Mouse (Mus musculus) testis, adult 2 months (tissue): Measurements from ENCODE around the gene Nol11. TPM values are rescaled to one million over a fixed set of nuclear protein-coding genes. Genes with fewer than 3 reads are reported as not detected.
"Not testable (repeated sequence)": the region's sequence is repeated elsewhere in the genome, so short reads cannot be mapped to it uniquely, and the experiment has no call there.

Experiments
- H3K27ac ChIP-seq: fragments of 200-500 bp; 2 replicates; pipeline ENCODE4 v1.5.1; 2012; ENCODE audit warnings: low read depth, low read length; ENCODE audit not compliant: control insufficient read depth, insufficient read depth
- H3K27me3 ChIP-seq: fragments of 200-500 bp; 2 replicates; pipeline ENCODE4 v1.6.1; 2012; ENCODE audit warnings: mild to moderate bottlenecking, low read length, moderate library complexity; ENCODE audit not compliant: control insufficient read depth, insufficient read depth
- H3K36me3 ChIP-seq: fragments of 200-500 bp; 2 replicates; pipeline ENCODE4 v1.6.1; 2012; ENCODE audit warnings: mild to moderate bottlenecking, low read length; ENCODE audit not compliant: control insufficient read depth, insufficient read depth
- H3K4me1 ChIP-seq: fragments of 200-500 bp; 2 replicates; pipeline ENCODE4 v1.6.1; 2012; ENCODE audit warnings: low read length; ENCODE audit not compliant: control insufficient read depth, insufficient read depth
- H3K4me3 ChIP-seq: fragments of 200-500 bp; 2 replicates; pipeline ENCODE4 v1.5.1; 2012; ENCODE audit warnings: low read depth, mild to moderate bottlenecking, low read length, moderate library complexity, mixed read lengths; ENCODE audit not compliant: control insufficient read depth
- CTCF ChIP-seq: fragments of 200-500 bp; IDR thresholded peaks from 2 replicates; pipeline ENCODE4 v1.5.1; 2012; ENCODE audit warnings: low read depth, mild to moderate bottlenecking, inconsistent platforms, low read length, moderate library complexity; ENCODE audit not compliant: control insufficient read depth, insufficient read depth, insufficient replicate concordance
- POLR2A ChIP-seq: fragments of 200-500 bp; IDR thresholded peaks from 2 replicates; pipeline ENCODE4 v1.6.1; 2012; ENCODE audit warnings: low read depth, mild to moderate bottlenecking, inconsistent platforms, low read length, moderate library complexity; ENCODE audit not compliant: control insufficient read depth
- polyA plus RNA-seq: library from polyadenylated mRNA; depleted of rRNA; stranded (reverse); fragments of >200 nt; gene quantifications from 2 replicates; pipeline ENCODE4 v1.2.3, GENCODE M21; 2012

Nol11 gene
- polyA plus RNA-seq, 1 experiment = 4.3 TPM

- Histone ChIP-seq H3K27ac (no peak overlapping the region), H3K4me1 (no peaks in the 10 kb centered on the region), H3K4me3 (no peak overlapping the region)
These were observed 32.1 kb downstream of the Nol11 start for GRCm38 (mm10) chr11:107156977-107157642.

GRCm38 (mm10) chr11:107155292-107155691 lies 33.9 kb downstream of the Nol11 start:
- H3K27me3 ChIP-seq = no peaks in the 10 kb centered on the region
- no peaks in the 10 kb centered on the region for H3K36me3 ChIP-seq
- no peak for TF ChIP-seq CTCF
- TF ChIP-seq POLR2A = no peak
- no peak overlapping the region for H3K27ac ChIP-seq
- no peaks in the 10 kb centered on the region for H3K4me1 ChIP-seq
- H3K4me3 ChIP-seq = no peak overlapping the region

More at GRCm38 (mm10) chr11:107156977-107157642, 32.1 kb downstream of the Nol11 start:
- no peaks in the 10 kb centered on the region for H3K36me3 ChIP-seq
- H3K27me3 ChIP-seq = no peaks in the 10 kb centered on the region
- no peak for TF ChIP-seq CTCF
- TF ChIP-seq POLR2A = no peak

GRCm38 (mm10) chr11:107154431-107154830 lies 34.8 kb downstream of the Nol11 start:
- H3K27me3 ChIP-seq = no peaks in the 10 kb centered on the region
- H3K4me1 ChIP-seq = no peaks in the 10 kb centered on the region
- TF ChIP-seq POLR2A (no peak), CTCF (no peak)
- no peak overlapping the region for H3K27ac ChIP-seq
- H3K4me3 ChIP-seq = peak overlapping the region; percentile 11; the same call in 1 of the 2 replicates
- H3K36me3 ChIP-seq = no peaks in the 10 kb centered on the region

GRCm38 (mm10) chr11:107153645-107154044 lies 35.5 kb downstream of the Nol11 start:
- Histone ChIP-seq H3K27me3 (no peaks in the 10 kb centered on the region), H3K36me3 (no peaks in the 10 kb centered on the region), H3K4me3 (no peak overlapping the region), H3K4me1 (no peaks in the 10 kb centered on the region), H3K27ac (no peak overlapping the region)
- TF ChIP-seq CTCF (no peak), POLR2A (no peak)

GRCm38 (mm10) chr11:107151809-107152208 lies 37.4 kb downstream of the Nol11 start:
- TF ChIP-seq CTCF (peak; percentile 39; the same call in 1 of the 2 replicates), POLR2A (no peak)
- Histone ChIP-seq H3K4me1 (no peaks in the 10 kb centered on the region), H3K27ac (no peak overlapping the region), H3K4me3 (no peak overlapping the region), H3K27me3 (no peaks in the 10 kb centered on the region), H3K36me3 (no peaks in the 10 kb centered on the region)

- not testable (repeated sequence) for H3K36me3 ChIP-seq, H3K4me1 ChIP-seq, H3K27me3 ChIP-seq, H3K27ac ChIP-seq, H3K4me3 ChIP-seq
These were observed 45.2 kb downstream of the Nol11 start for GRCm38 (mm10) chr11:107143956-107144355.

- no peak overlapping the region for H3K4me3 ChIP-seq
- no peaks in the 10 kb centered on the region for H3K36me3 ChIP-seq
- no peak overlapping the region for H3K27ac ChIP-seq
- no peaks in the 10 kb centered on the region for H3K4me1 ChIP-seq
- TF ChIP-seq POLR2A (no peak), CTCF (no peak)
- no peaks in the 10 kb centered on the region for H3K27me3 ChIP-seq
These were observed 46.8 kb downstream of the Nol11 start for GRCm38 (mm10) chr11:107142382-107142781.

GRCm38 (mm10) chr11:107140756-107141155 lies 48.4 kb downstream of the Nol11 start:
- H3K27me3 ChIP-seq = no peaks in the 10 kb centered on the region
- H3K4me1 ChIP-seq = no peaks in the 10 kb centered on the region
- no peaks in the 10 kb centered on the region for H3K36me3 ChIP-seq
- no peak overlapping the region for H3K4me3 ChIP-seq
- TF ChIP-seq POLR2A = no peak
- TF ChIP-seq CTCF = no peak
- no peak overlapping the region for H3K27ac ChIP-seq
